Mouse (Mus musculus): ENCODE measurements around the gene B4galt5.

The B4galt5 gene

GRCm38 (mm10) chr2:167302641-167303040 is 46.3 kb downstream of the B4galt5 start:
- DNase-seq: peak; percentile 0 to 3

DNA sequence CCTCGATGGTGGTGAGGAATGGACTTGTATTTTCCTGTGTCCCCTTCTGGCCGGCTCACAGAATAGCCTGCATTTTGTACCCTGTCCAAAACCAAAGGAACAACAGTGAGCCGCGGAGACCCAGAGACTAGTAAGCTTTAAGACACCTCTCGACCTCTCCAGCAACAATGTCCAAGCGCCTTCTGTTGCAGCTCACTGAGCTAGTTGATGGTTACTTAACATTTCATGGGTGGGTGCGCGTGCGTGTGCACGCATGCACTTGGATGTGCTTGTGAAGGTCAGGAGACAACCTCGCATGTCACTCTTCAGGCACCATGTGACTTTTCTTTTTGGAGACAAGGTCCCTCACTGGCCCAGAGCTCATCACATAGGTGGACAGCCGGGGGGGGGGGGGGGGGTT is 47.0 kb downstream of the B4galt5 start:
- peak in 1 of 2 experiments; percentile 11 for DNase-seq

GRCm38 (mm10) chr2:167301601-167302000 is 47.4 kb downstream of the B4galt5 start:
- peak; percentile 3 to 13 for DNase-seq

DNA sequence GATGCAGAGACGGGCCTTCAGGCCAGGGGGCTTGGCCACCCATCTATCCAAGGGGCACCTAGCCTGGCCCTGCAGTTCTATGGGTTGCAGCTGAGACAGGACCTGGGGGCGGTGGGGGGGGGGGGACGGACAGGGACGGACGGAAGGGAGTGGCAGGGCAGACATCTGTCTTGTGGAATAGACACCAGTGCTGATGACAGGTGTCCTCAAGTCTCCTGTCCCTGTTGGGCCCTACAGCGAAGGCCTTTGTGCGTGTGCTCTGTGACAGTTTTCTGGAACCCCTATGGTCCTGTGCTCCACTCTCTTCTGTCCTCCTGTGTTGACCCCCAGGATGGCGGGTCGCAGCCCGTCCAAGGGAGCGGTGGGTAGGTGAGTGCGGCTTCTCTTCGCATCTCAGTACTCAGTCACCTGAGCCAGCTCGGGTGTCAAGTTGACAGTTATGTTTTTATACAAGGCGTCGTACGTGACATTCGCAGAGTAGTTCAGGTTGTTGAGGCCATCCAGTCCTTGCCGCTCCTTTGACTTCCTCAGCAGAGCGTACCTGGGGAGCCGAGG is 48.0 kb downstream of the B4galt5 start:
- DNase-seq: peak; percentile 8 to 22

DNA sequence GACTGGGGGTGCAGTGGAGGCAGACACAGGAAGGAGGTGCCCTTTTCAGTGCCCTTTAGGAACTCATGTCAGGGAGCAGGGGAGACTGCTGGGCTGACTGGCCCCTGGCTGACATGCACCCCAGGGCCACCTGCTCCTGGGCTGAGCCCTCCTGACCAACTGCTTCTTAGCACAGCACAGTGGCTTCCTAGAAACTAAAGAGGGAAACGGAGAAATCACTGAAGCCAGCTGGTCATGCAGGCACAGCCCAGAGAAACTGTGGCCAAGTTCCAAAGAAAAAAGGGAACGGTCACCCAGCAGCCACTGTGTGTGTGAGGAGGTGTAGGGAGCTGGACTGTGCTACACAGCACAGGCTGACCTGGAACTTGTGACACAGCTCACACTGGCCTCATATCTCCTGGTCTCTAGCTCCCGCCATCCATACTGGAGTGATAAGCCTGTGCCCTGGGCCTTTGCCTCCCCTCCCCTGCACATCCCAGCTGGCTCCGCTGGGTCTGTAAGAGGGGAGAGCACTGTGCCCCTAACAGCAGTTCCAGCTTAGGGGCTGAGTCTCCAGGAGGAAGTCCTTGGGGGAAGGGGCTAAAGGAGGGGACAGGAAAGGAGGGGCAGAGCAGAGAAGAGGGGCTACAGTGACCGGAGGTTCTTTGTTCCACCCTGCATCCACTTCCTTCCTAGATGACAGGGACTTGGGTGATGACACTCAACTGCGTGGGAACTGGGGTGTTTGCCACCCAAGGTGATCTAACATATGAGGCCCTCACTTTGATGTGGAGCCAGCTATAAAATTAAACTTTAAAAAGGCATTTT is 48.9 kb downstream of the B4galt5 start:
- peak; percentile 60 to 68 for DNase-seq

- DNase-seq: peak; percentile 78 to 79
Observed at GRCm38 (mm10) chr2:167298729-167299705, 50.0 kb downstream of the B4galt5 start.

DNA sequence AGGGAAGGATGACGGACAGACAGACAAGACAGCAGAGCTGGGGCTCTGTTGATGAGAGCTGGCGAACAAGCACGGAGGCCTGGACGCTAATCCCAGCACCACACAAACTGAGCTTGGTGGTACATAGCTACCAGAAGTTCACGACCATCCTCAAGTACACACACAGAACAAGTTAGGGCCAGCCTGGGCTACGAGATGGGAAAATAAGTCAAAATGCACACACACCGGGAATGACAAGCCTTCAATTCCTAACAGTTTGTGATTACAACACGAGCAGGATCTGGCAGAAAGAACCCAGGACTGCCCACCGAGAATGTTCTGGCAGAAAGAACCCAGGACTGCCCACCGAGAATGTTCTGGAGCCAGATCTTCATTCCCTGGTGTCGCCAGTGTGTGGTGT is 51.0 kb downstream of the B4galt5 start:
- DNase-seq: peak; percentile 7 to 14

DNA sequence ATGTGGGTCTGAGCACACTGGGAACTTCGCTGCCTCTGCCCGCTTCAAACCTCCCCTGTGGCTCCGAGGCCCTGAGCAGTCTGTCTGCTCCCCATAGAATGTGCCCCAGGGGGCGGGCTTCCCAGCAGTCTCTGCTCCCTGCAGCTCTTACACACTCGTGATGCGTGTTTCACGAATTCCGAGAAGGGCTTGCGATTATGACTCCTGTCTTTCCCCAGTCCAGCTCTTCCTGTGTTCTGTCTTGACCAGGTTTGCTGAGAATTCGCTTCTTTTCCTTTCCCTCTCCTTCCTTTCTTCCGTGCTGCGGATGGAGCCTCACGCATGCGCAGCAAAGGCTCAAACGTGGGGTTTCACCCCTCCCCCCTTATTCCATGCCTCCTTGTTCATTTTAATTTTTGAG is 54.1 kb downstream of the B4galt5 start:
- peak; percentile 15 to 17 for DNase-seq

DNA sequence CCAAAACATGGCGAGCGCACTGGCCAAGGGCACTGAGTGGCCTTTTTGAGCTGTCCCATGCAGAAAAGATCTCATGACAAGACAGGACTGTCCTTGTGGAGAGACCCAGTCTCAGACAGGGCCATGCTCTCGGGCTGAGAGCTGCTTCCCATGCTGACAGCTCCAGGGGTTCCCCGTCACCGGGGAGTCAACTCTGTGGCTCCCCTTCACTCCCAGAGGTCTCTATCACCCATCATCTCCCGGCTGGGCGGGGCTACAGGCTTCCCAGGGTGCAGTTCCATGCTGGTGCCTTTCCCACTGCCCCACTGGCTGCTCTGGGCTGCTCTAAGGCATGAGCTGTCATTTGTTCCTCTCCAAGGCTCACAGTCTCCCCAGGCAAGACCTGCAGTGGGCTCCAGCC is 54.8 kb downstream of the B4galt5 start:
- peak; percentile 3 to 5 for DNase-seq

- peak; percentile 2 for DNase-seq
Observed at GRCm38 (mm10) chr2:167293289-167294085, 55.5 kb downstream of the B4galt5 start.

DNA sequence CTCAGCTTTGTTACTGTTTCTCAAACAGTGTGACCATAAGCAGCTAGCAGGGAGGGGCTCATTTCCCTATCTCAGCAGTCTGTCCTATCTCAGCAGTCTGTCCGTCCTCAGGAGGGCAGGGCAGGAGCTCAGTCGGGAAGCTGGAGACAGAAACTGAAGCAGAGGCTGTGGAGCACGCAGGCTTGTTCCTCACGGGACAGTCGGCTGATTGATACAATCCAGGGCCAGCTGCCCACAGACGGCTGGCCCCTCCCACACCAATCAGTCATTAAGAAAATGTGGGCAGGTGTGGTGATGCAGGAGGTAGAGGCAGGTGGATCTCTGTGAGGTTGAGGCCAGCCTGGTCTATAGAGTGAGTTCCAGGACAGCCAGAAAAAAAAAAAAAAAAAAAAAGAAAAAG is 56.1 kb downstream of the B4galt5 start:
- peak; percentile 3 to 4 for DNase-seq

DNA sequence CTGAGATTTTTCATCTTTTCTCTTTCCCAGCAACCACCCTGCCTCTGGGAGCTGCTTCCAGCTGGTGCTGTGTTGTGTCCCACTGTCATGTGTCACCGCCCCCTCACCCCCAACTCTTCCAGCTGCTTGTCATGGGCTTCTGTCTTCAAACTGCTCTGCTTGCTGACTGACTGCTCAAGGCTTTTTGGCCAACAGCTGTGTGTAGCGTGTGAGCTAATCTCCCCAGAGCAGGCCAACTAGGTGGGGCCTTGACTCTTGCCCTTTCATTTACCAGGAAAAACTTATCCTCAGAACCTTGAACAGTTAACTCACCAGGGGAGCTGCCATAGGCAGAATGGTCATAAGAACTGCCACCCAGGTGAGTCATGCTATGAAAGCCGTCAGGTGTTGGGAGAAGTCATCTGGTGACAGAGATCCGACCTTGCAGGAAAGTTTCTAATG is 56.8 kb downstream of the B4galt5 start:
- peak; percentile 1 to 2 for DNase-seq

GRCm38 (mm10) chr2:167291656-167292055 is 57.3 kb downstream of the B4galt5 start:
- DNase-seq: peak in 1 of 2 experiments; percentile 3

GRCm38 (mm10) chr2:167281461-167281860 is 67.5 kb downstream of the B4galt5 start:
- peak; percentile 9 to 12 for DNase-seq

- no peak for DNase-seq
Observed at GRCm38 (mm10) chr2:167280986-167281310, 68.0 kb downstream of the B4galt5 start.

DNA sequence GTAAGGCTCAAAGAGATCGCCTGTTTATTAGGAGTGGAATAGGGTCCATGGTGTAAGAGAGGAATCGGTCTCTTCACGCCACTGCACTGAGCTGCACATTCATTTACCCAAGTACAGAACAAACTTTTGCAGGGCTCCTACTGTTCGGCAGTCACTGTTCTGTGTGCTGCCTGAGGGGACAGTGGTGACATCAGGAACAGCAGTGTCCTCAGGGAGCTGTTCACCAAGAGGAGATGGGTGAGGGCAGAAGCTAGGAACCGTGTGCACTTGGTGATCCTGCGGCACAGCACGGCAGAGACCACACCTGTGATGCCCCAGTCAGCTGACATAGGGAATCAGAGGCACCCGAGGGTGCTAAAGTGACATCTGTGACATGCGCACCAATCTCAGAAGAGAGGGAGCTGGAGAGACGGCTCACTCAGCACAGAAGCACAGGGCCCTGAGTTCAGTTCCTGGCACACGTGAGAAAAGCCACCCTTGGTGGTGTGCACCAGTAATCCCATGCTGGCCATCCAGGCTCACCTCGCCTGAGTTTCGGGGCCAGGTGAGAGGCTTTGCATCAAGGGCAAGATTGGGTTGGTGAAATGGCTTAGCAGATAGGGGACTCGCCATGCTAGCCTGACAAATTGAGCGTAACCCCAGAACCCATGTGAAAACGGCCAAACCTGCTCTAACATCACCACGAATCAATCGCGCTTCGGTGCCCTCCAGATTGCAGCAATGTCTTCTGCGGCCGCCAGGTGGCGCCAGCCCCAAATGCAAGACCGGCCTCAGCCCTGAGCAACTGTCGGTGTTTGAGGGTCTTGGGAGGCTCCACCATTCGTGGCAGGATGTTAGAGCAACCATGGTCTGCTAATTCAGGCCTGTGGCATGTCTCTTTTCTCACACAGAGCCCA is 68.6 kb downstream of the B4galt5 start:
- peak; percentile 89 to 93 for DNase-seq

DNA sequence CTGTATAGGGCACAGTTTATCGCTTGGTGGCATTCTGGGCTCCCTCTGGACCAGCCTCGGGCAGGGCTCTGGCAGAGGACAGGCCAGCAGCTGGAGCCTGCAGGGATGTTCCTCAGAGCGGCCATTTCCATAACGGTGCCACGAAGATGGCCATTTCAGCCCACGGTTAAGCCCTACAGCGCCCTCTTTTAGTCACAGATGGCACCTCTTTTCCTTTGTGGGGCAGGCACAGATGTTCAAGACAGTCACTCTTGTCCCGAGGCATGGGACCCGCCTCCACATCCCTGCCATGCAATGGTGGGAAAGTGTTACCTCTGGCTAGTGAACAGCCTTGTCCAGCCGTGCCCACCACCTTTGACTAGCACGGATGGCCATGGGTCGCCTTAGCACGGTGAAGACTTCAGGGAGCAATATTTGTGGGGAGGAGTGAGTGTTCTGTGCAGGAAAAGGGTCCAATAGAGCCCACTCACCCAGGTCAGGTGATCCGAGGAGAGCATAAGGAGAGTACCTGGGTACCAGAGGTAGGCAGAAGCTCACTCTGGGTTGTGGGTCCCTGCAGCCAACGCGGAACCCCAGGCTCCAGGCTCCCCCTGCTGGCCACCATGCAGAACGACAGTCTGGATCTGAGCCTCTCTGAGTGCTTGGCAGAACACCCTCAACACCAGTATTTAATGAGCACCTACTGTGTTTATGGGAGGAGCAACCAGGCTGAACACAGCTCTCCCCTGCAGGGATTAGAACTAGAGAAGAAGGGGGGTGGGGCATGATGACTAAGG is 70.0 kb downstream of the B4galt5 start:
- DNase-seq: peak; percentile 77 to 85

- DNase-seq: peak; percentile 2 to 10
Observed at GRCm38 (mm10) chr2:167278011-167278410, 71.0 kb downstream of the B4galt5 start.

- DNase-seq: peak; percentile 4 to 16
Observed at GRCm38 (mm10) chr2:167277026-167277425, 72.0 kb downstream of the B4galt5 start.

DNA sequence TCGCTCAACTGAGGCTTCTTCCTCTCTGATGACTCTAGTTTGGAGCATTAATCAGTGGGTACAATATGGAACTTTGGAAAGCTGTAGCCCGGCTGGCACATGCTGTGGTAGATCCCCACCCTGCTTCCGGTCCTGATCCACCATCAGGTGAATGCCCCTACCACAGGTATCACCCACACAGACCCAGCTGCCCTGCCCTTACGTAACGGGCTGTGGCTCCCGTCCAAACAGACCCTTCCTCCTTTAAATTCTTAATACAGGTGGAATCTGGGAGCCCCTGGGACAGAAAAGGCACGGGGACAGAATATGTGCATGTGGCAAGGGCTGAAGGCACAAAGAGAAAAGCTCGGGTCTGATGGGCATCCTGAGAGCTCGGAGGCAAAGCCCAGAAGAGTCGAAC is 73.1 kb downstream of the B4galt5 start:
- DNase-seq: peak in 1 of 2 experiments; percentile 1

All from cerebellum, postnatal 25 days (tissue).